Mouse (Mus musculus) thymus, postnatal 4 days (tissue): ENCODE measurements around the gene Pde4b.

Experiments used
- DNase-seq: peaks from one replicate; pipeline ENCODE4 v3.0.0; 2021

Pde4b gene

DNA sequence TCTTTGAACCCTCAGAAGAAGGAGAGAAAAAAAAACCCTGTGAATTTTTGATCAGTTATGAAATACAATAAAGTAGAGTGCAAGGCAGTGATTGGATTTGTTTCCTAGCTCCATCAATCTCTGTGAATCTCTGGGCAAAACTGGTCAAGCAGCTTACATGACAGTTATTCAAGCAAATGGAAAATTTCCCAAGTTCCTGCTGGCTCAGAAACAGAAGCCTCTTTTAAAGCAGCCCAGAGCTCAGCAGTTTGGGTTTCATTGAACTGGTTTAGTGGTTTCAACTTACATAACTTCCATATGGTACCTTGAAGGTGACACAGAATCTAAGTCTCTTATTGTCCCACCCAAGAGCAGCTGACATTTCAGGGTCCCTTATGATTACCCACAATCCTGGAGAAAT, 210.2 kb downstream of the Pde4b start:
- no peak for DNase-seq

DNA sequence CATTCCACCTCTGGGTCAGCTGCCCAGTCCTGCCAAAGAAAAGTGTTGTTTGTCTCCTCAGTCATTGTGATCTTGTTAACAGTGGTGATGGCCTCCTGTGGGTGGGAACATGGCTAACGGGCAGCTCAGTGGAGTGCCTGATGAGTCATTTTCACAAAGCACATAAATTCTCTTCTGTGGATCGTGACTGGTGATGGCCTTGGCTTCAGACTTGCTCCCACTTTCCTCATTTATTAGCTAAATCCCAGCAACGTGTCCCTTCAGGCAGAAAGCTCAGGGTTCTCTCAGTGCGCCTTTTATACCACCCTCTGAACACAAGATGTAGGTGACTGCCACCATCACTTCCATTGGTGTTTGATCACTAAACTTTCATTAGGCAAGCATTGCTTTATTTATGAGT, 215.2 kb downstream of the Pde4b start:
- DNase-seq: no peak

DNA sequence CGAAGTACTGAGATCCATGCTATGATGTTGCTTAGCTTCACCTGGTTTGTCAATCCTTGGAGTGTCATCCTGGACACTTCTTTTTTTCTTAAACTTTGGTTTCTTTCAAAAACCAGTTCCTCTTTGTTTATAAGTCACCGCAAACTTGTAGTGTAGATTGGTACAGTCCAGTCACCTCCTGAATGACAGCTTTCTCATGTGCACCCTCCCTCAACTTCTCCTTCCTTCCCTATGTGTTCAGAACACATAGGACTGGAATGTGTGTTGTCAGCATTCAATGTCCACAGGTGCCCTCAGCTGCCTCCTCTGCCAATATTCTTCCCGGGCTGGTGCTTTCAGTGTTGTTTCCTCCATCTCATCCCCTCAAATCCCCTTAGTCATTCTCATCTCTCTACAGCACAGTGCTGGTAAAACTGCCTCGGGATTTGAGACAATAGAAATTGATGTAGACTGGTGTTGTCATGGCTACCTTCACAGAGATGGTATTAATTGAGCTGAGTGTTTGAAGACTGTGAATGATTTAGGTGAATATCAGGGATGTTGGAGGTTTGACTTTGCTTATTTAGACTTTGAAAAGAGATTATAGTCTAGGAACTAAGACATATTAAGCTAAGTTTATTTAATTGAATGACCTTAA, 220.4 kb downstream of the Pde4b start:
- DNase-seq: no peak

DNA sequence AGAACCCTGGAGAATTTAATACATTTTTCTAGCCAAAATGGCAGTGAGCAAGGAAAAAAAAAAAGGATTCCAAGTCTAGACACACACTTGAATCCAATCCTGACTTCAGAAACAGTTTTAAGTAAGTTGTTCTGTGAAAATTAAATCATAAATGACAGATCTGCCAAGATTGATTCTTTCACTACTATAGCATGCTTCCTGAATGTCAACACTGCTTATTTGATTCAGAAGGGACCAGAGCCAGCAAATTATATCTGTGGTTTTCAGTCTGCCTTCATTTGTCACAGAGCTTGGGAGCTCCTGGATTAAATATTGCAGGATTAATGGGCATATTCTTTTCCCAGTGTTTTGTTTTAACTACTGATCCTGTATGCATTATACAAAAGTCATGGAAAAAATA, 223.3 kb downstream of the Pde4b start:
- DNase-seq: no peak

DNA sequence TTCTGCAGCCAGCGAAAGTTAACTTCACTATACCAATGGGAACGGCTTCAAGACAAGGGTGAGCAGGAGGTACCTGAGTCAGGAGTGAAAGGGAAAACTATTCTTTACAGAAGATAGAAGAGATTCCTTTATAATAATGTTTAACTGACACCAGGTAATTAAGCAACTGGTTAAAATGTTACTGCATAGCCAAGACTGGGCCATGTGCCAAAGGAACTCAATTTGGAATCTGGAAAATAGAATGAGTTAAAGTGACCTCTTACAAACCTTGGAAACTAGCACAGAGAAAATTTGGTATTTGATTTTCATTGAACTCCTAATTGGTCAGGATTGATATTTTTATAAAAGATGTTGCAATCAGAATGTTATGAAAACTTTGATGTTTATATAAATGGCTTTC, 228.7 kb downstream of the Pde4b start:
- DNase-seq: no peak

DNA sequence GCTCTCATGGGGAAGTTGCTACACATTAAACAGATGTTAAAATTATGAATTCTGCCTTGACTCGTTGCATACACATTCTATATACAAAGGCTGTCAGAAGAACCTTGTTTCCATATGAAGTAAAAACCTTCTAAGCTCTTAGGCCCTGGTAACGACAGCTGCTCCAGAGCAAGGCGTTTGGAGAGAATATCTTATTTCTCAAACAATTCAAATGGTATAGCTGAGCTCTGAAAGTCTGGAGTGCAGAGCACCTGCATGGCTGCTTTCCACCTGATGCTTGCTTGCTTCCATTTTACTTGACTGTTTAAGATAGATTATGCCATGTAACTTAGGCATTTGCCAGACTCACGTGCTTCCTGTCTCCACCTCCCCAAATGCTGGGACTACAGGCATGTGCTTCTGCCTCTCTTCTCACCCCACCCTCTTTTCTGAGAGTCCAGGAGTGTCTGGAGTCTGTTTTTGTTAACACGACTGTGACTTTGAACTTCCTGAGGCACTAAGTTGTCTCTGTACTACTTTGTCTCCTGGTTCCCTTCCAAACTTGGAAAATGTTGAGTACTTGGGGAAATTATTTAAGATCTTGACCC, 229.4 kb downstream of the Pde4b start:
- no peak for DNase-seq

DNA sequence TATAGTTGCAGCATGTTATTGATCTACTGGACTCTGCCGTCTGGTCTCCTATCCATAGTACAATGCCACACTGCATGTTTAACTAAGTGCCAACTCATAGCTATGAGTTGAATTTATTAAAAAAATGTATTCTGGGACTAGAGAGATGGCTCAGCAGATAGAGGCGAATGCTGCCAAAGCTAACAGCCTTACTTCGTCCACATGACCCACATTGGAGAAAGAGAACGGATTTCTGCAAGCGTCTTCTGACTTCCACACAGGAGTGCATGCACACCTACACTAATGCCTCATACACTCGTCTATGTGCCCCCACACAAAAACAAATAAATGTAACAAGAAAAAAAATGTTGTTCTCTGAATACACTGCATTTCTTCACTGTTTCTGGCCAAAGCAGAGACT, 231.3 kb downstream of the Pde4b start:
- no peak for DNase-seq

DNA sequence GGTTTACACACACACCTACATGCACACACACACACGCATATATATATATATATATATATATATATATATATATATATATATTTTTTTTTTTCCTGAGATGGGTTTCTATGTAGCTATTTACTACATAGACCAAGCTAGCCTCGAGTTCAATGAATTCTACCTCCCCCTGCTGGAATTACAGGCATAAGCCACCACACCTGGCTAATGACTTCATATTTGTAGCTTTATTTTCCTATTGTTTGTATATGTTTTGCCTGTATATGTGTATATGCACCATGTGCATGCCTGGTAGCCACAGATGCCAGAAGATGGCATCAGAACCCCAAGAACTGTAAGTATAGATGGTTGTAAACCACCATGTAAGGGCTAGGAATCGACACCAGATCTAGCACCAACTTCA, 234.0 kb downstream of the Pde4b start:
- no peak for DNase-seq

DNA sequence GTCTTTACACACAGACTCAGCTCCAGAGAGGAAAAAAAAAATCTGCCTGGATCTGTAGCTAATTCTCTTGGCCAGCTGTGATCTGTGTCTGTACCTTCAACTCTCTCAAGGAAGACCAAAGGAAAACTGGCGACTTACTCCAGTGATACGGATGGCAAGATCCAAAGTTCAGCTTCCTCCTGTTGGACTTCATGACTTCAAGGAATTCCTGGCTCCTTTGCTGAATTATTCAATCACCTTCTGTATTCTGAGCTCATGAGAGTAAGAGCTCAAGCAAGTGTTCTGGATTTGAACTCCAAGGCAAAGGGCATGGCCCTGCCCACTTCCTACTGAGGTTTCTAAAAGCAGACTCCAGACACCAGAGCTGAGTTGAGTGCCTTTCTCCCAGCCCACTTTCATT, 245.0 kb downstream of the Pde4b start:
- DNase-seq: no peak

DNA sequence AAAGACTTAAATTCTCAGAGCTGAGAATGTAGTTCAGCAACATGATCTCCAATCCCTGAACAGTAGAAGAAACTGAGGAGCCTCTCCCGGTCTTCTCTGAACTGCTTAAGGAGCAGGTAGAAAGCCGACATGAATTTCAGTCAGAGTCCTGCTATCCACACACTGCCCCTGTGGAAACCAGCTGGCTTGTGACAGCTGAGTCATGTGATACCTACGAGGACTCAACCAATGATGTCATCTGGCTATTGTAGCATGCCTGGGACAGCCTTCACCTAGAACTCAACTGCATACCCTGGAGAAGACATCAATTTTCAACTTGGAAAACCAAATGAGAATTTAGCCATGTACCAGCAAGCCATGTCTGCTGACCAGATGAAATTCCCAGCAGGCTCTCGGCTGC, 245.5 kb downstream of the Pde4b start:
- DNase-seq: no peak

DNA sequence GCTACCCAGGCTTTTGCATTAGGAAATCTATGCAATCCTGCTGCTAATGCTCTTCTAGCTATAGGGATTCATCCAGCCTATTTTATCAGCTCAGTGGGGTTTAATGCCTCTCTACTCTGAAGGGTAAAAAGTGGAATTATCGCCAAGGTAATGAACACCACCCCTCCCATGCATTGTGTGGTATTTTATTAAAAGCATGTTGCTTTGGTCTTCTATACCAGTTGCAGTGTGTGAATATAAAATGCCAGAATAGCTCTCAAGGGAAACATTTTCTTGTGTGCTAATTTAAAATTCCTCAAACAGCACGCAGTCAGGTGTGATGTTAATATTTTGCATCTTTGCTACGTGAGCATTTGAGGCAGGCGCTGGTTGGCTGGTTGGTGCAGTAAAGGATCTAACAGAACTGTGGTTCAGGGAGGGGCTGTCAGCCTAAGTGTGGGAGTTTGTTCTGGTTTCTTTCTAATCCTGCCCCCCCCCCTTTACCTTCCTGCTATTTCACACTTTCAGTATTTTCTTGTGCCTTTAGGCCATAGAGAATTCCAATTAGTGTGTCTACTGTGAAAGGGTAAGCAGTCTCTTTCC, 259.7 kb downstream of the Pde4b start:
- DNase-seq: no peak

DNA sequence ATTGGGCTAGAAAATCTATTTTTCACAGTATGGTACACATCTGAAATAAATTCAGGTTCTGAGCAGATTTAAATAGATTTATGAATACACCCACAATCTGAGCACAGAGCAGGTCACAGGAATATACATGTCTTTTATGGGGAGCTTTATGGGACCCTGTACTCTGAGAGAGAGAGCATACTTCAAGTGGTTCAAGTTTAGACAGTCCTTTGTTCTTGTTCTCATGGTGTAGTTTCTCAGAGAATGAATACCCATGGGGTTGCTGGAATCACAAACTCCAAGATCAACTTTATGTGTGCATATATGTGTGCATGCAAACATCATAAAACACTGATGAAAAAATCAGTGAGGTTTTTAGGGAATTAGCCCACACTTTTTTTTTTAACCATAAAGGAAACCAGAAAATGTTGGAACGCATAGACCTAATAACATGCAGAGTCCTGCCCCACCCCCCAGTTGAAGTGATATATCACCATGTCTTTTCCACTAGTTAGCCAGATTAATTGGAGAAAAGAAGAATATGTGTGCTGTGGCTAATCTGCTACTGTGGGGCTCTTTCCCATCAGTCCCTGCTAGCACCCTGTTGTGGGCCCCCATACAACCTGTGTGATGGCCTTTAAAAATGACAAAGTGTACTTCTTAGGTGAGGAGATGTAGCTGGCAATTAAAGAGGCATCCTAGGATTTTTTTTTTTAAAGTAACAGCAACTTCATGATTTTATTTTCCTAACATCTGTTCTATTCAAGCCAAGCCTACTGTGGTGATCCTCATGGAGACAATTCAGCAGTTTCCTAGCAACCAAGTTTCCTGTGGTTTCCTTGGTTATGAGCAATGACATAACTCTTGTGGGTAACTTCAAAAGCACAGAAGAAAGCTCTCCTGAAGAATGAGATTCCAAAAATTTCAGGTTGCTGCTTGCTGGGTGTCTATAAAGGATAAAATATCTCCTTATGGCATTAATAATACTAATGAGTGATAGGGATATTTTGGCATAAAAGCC, 264.4 kb downstream of the Pde4b start:
- no peak for DNase-seq

DNA sequence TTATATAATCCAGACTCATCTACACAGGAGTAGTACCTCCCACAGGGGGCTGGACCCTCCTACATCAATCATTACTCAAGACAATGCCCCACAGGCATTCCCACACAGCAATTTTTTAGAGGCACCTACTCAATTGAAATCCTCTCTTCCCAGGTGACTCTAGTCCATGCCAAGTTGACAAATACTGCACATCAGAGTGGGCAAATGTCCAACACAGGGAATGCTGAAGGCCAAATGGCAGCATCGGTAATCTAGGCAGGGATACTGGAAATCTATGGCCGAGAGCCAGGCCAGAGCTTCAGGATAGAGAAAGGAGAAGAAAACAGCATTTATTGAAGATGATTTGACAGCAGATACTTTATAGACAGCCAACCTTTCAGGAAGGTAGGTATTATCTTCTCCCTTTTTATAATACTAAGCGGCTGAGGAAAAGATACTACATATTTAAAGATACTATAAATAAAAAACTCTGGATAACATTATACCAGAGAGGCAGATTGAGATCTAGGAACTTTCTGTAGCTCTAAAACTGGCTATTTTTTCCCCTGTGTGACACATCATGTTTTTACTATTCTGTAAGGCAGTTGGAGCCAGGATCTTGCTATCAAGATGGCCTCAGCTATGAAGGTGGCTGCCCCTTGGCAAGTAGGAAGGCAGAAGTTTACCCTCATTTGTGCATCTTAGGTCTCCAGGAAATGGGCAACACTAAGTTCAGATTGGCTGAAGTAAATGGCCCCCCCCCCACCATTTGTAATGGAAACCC, 266.5 kb downstream of the Pde4b start:
- no peak for DNase-seq

DNA sequence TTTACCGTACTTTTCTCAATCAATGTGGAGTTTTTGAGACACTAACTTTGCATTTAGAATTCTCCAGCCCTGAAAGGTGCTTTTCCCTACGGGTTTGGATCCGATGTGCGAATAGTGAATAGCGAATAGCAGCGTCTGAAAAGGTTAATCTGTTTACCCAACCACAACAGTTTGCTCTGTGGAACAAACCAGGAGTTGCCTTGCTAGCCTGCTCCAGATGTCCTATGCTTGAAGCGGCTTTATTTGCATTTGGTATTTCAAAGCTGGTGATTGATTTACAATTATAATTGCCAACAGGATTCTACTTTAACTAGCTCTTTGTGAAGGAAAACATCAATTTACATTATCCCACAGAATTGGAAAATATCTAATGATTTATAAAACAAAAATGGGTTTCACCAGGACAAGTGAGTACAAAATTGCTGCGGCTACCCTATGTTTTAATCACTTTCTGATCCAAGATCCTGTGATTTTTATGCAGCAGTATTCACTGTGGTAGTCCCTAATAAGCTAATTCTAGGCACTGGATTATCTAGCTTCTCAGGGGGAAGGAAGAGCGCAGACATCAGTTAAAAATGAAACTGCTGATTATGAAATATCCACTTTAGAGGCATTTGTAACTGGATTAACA, 280.9 kb downstream of the Pde4b start:
- no peak for DNase-seq

DNA sequence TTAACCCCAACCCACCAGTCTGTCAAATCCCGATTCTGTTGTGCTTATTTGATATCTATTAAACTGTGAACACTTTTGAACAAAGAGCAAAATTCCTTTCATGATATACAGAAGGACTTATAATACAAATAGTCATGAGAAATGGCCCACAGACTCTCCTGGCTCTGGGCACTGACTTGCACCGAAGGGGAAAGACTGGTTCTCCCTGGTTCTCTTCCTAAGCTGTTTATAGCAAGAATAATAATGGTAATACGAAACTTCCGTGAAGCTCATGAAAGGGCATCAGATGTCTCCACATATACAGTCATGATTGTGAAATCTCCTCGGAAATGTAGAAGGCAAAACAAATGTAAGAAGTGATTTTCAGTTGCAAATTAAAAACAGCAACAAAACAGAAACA, 287.3 kb downstream of the Pde4b start:
- DNase-seq: no peak

DNA sequence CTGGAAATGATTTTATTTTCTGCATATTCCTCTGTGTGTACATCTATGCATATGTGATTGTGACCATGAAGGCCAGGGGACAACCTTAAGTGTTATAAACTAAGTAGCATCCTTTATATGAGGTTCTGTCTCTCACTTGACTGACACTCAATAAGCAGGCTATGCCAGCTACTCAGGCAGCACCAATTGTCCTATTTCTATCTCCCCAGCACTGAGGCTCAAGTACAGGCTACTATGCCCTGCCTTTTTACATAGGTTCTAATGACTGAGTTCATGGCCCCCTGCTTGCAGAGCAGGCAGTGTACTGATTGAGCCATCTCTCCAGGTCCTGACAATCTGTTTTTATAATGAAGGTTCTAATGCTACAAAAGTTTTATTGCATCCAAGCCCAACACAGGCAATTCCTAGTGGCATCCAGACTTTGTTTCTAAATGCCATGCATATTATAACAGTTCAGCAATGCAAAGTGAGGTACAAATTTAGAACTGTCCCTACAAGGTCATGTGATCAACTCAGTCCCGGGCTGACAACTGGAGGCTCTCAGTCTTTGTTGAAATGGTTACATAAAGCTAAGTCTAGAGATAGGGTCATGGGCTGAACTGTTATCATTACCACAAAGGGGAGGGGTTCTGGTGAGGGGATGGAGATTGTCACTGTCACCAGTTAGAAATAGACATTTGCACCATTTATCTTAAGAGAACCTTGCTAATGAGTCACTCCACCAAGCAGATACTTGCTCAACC, 295.6 kb downstream of the Pde4b start:
- no peak for DNase-seq

DNA sequence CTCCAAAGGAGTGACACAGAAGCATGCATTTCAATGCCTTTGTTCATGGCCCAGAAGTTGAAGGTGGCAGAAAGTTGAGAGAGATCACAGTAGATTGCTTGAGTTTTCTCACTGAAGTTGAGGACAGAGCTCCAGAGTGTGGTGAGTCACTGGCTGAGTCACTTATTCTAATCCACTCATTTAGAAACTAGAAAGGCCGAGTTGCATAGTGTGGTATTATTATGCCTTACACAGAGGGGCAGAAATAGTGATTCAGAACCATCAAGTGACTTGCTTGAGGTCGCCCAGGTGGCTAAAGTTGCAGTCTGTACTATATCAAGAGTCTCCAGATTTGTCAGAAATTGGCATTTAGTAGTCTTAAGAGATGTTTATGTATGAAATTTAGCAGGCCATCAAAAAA, 306.3 kb downstream of the Pde4b start:
- no peak for DNase-seq

DNA sequence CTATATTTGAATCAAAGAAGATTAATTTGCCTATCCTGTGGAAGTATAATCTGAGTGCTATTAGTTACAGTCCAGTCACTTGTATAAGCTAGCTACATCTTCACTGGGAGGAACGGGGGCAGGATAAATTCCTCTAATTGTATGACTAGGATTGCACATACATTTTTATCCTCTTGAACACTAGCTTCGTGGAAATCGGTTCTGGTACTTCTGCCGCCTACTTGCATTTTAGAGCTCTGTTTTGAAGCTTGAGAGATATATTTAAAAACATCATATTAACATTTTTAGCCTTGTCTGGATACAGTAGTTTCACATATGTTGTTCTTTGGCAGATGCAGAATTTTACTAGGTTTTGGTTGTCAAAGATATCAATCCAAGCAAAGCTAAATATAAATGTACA, 310.0 kb downstream of the Pde4b start:
- no peak for DNase-seq

DNA sequence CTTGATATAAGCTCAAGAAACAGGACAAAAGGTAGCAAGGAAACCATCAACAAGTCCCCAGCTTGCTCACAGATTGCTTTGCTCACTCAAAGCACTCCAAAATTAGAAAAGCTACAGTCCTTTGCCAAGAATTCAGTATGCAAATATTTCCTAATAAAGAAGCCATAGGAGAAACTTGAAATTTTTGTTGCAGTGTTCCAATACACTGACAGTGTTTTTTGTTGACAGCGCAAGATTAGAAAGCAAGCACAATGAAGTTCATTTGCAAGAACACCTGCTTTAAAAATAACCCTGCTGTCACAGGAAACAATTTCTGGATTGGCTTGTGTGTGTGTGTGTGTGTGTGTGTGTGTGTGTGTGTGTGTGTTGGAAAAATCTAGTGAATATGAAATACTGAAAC, 311.2 kb downstream of the Pde4b start:
- DNase-seq: no peak

DNA sequence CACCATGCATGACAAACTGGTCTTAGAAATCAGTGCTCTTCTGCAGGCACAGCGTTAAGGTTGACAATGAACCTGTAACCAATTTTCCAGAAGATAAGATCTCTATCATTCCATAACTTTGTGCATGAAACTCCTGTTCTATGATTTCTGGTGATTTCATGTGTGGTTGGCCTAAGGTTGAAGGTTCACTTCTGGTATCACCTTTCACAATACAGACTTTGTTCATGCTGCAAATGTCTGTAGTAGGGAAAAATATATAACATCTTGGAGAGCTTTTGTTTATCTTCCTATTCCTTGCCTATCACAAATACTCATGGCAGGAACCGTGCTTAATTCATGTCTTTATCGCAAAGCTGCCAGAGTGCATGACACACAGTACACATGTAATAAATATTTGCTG, 319.5 kb downstream of the Pde4b start:
- no peak for DNase-seq

DNA sequence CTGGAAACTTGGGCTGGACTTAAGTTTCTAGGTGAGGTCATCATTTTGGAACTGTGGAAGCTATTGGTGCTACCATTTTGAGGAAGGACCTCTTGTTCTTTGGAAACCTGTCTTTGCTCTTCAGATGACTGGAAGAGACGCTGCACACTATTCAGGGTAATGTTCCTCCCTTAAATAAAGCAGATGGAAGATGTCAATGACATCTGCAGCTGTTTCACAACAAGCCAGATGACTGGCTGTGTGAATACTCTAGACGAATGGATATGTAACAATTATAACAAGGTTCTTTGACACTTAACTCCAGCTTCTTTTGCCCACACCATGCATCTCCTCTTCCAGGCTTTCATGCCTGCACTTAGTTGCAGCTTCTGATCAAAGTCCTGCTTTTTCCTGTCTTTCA, 320.8 kb downstream of the Pde4b start:
- no peak for DNase-seq

DNA sequence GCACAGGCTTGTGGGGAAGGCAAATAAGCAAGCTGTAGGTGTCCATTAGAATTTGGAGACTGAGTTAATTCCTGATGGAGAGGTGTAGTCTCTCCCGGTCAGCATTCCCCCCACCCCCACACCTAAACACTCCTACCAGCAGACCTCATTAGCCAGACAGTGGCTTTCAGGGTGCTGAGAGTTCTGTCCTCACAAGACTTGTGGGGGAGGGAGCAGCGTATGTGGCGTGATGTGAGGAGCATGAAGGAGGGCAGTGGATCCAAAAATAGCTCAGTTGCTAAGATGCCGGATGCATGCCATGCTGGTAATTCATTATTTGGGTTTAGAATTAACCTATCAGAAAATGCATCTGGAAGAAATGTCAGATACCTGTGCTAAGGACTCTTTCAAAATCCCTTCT, 321.6 kb downstream of the Pde4b start:
- no peak for DNase-seq
